Mouse (Mus musculus): Measurements from ENCODE around the gene Mat2a.
A peak's percentile ranks its signal among the peaks of the same experiment; 100 is the strongest.
"Not testable (repeated sequence)": the region's sequence is repeated elsewhere in the genome, so short reads cannot be mapped to it uniquely, and the experiment has no call there.

The Mat2a gene

DNA sequence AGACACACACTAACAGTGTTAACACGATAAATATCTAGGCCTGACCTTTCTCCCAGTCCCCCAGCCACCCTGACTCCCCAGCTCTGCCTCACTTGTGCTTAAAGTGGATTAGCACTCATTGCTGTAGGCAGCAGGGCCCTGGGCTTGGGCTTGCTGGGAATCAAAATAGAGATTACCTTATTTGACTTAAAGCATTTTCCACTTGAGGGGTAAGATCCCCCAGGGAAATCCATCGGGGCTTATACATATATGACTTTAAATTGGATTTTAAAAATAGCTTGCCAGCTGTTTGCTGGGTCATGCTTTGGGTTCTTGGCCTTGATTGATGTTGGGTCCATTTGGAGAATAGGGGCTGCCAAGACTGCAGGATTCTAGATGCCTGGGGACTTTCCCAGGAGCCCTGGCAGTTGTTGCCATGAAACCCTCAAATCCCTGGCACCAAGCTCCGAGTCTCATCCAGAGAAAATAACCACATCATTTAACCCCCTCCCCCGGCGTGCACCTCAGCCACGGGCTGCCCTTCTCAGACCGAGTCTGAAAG, 15.5 kb upstream of the Mat2a start:
- no peak for DNase-seq (ENCODE audit: low spot score)

DNA sequence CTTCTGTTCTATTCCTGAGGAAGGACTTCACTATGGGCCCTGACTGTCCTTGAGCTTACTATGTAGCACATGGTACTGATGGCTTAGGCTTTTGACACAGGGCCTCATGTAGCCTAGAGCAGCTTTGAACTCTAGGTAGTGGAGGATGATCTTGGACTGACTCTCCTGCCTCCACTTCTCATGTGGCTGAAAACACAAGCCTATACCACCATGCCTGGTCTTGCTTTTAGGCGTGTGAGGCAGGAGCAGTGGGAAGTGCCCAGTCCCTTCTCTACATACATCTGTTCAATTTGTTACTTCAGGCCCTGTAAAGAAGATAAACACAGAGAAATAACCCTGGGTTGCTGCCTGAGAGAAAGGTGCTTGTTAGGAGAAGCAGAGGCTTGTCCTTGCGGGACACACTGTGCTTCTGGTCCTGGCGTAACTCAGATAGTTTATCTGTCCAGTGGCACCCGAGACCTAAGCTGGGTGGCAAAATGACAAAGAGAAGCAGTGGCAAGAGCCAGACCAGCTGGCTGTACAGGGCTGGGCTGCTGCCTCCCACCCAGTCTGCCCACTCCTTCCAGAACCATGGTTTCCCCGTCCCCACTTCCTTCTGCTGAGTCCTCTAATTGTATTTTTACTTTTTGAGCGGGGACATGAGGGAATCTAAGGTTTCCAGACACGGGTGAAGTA, 14.9 kb upstream of the Mat2a start:
- DNase-seq (ENCODE audit: low spot score): no peak

DNA sequence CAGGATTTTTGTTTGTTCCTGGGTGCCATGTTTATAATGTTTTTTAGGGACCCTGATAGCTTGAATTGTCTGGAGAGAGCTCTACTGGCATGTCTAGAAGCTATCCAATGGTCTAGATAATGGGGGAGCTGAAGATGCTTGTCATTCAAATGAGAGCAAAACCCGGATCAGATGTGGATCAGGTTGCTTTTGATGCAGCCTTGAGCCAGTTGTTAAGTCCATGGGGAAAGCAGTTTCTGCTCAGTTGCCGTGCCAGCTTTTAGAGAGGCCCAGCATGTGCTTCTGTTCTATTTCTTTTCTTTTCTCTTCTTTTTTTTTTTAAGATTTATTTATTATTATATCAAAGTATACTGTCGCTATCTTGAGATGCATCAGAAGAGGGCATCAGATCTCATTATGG, 14.2 kb upstream of the Mat2a start:
- no peak for DNase-seq (ENCODE audit: low spot score)

DNA sequence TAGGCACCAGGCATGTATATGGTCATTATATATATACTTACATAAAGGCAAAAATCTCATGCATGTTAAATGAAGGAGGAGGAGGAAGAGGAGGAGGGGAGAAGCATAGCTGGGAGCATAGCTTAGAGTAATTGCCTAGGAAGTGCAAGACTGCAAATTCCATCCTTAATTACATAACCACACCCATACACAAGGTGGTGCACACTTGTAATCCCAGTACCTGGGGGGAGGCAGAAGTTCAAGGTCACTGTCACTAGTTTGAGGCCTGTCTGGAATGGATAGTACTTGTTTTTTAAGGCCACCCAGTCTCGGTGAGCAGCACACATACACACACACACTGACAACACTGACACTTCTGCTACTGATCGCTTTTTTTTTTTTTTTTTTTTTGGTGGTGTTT, 13.0 kb upstream of the Mat2a start:
- no peak for DNase-seq (ENCODE audit: low spot score)

DNA sequence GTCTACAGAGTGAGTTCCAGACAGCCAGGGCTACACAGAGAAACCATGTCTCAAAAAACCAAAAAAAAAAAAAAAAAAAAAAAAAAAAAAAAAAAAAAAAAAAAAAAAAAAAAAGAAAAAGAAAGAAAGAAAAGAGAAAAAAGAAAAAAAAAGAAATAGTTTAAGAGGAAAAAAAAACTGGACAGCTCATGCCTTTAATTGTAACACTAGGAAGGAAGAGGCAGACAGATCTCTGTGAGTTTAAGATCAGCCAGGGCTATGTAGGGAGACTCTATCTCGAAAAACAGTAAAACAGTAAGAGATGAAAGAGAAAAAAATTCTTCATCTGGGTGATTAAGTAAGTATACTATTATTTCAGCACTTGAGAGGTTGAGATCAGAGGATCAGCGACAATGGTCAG, 12.4 kb upstream of the Mat2a start:
- DNase-seq (ENCODE audit: low spot score): not testable (repeated sequence)

DNA sequence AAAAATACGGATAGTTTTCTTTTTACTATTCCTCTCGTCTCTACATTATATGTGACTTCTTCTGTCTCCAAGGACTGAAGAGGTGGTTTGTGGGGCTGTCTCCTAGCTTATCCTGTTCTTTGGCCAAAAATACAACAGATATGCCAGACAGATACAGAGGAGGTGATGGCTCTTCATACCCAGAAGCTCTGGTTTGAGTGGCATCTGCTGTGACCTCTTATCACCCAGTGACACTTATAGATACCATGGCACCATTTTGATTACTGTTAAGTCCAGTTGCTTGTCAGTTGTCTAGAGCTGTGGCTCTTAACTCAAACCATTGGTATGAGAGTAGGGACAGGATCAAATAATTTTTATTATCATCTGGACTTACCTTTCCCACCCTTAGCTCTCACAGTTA, 8.1 kb upstream of the Mat2a start:
- DNase-seq (ENCODE audit: low spot score): no peak

DNA sequence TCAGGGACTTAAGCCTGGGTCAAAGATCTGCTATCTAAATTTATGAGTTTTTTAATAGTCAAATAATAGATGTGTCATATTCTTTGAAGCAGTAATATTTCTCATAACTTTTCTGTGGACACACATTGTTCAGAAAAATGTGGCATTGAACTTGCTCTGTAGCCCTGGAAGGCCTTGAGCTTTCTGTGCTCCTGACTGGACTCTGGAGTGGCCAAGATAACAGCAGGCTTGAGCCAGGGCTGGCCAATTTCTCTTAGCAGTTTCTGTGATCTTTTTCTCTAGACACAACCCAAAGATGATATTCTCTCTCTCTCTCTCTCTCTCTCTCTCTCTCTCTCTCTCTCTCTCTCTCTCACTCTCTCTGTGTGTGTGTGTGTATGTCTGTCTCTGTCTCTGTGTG, 5.7 kb upstream of the Mat2a start:
- no peak for DNase-seq (ENCODE audit: low spot score)

DNA sequence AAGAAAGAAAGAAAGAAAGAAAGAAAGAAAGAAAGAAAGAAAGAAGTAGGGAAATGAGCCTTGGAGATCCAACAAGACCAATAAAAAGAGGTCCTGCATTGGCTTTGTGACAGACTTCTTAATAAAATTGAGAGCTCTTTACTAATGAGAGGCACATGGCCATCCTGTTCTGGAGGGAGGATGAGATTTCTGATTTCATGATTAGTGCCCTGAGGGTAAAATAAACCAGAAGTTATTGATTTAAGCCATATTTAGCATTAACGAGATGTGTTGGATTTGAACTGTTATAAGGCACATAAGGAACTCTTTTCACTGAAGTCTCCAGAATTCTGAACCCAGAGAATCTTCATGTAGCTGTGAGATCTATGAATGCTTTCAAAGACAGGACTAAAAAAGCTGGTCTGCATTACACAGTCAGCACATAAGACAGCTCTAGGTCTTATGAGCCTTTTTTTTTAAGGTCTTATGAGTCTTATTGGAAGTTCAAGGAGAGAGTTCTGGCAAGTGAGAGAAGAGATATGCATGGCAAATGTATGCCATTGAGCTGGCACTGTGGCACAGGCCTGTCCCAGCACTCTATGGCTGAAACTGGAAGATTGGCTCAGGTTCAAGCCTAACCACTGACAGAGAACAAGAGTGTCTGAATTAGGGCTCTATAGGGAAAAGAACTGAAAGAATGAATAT, 3.7 kb upstream of the Mat2a start:
- DNase-seq (ENCODE audit: low spot score): no peak

DNA sequence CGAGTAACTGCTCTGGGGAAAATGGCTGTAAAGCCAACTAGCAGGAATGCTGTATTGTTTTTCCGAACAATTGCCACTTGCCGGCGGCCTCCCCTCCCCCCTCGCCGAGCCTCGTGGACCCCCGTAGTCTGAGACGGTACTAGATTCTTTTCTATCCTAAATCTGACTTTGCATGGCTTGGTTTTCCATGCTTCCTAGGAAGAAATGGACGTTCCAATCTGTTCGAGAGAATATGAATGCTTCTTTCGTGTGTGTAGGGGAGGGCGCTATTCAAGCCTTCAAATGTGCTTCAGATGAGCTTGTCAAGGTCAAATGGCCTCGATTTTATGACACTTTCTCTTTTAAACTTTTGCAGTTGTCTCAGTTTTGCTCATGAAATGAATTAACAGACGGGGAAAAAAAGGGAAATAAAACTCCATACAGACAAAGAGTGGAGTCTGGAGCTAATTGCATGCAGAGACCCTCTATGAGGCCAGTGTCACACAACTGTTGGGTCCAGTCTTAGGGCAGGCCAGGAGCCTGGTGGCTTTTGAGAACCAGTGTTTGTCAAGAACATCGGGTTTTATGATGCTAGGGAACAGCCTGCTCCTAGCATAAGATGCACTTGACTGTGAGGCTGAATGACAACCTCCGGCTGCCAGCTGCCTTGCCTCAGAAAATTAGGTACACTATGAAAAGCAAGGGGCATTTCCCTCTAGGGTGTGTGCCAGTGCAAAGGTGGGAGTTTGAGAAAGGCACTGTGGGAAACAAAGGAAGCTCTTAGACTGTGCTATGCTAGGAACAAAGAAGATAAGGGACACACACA, 1.0 kb upstream of the Mat2a start:
- DNase-seq (ENCODE audit: low spot score): no peak

DNA sequence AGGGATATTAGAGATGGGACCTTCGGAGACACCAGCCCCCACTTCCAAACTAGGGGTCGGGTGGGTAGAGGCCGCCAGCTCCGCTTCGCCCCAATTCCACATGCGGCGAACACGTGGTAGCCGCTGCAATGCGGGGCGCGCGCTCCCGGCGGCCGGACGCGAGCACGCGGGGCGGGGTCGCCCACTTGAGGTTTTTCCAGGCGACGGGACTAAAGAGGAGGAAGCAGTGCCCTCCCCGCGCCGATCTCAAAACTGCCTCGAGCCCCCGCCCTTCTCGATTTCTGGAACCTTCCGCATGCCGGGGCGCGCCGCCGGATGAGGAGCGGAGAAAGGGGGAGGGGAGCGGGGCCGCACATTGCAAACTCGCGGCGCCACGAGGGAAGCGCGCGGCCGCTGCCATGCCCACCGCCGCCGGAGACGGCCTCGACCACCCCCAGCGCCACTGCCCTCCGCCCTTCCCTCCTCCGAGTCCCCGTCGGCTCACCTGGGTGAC, 450 bp downstream of the Mat2a start:
- DNase-seq (ENCODE audit: low spot score): peak; percentile 95

DNA sequence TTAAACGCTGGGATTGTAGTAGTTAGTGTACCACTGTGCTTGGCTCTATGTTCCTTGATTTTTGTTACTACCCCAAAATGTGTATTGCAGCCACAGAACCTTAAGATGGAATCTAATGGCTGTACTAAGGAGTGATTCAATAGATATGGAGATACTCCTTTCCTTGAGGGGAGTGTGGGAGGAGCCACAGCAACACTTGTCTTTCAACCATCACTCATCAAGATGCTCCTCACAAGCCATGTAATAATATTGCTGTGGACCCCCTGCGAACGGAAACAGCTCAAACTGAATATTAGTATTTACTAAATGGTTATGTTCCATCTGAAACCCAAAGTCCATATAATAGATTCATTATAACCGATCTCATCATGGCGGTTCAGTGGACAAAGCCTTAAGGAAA, 1.1 kb downstream of the Mat2a start:
- DNase-seq (ENCODE audit: low spot score): no peak

DNA sequence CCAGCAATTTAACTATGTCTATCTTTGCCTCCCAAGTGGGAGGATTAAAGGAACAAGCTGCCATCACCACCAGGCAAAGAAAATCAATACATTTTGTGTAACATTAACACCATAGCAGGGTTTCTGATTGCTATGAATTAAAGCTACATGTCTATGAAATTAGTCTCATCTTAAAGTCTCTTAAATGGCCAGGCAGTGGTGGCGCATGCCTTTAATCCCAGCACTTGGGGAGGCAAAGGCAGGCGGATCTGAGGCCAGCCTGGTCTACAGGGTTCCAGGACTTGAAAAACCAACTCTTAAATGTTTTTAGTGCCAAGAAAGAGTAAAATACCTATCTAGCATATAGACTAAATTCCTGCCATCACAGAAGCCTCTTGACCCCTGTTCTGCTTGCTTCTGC, 7.2 kb downstream of the Mat2a start:
- no peak for DNase-seq (ENCODE audit: low spot score)

DNA sequence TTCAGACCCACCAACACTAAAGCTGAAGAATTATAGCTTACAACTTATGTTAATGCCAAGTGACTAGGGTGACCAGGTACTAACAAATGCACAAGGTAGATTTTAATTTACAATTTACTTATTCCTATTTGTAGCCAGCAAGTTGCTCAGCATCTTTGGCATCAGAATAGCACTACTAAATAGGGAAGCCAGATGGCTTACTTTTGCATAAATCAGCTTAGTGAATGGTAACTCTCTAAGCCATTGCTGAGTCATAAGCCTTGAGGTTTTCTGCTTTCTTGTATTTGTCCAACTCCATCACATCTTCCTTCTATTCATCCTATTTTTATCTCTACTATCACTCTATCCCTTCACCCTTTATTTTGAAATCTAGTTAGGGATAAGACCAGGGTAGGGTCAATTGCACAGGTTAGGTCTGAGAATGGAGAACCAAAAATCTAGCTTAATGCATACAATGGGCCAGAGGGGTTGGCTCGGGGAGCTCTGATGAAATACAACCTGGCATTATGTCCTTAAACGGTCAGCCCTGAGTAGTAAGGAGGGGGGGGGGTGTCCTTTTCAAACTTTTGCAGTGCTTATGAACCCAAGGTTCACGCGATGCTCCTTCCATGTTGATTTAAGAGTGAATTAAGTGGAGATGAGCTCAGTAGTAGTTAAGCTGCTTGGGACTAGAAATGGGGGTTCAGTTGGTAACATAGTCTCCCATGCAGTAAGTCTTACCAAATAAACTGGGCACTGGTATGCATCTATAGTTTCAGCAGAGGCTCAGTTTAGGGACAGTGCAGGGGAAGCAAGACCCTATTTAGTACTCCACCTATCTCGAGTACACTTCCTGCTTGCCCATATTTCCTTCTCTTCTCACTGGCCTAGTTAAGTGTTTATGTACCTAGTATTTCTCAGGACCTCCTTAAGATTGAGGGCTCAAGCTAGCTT, 8.1 kb downstream of the Mat2a start:
- DNase-seq (ENCODE audit: low spot score): no peak

DNA sequence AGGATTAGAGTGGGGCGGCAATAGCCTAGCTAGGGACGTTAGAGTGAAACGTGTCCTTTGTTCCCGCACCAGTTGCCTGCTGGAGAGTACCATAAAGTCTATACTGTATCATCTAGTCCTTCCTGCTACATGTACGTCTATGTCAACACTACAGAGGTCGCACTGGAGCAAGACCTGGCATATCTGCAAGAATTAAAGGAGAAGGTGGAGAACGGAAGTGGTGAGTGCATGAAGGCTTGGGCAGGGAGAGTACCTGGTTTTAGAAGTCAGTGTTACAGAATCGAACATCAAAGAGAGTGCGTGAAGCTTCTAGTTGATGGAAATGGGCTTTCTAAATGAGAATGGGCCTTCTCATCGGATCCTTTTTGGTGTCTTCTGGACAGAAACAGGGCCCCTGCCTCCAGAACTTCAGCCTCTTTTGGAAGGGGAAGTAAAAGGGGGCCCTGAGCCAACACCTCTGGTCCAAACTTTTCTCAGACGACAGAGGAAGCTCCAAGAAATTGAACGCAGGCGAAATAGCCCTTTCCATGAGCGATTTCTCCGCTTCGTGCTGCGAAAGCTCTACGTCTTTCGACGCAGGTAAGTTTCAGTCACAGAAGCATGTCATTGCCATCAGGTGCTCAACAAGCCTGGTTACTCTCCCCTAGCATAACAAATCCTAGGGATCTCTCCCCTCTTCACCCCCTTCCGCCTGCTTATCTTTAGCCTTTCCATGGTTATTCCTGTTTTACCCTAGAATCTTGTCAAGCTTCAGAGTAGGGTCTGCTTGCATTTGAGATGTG, 10.1 kb downstream of the Mat2a start:
- no peak for DNase-seq (ENCODE audit: low spot score)

DNA sequence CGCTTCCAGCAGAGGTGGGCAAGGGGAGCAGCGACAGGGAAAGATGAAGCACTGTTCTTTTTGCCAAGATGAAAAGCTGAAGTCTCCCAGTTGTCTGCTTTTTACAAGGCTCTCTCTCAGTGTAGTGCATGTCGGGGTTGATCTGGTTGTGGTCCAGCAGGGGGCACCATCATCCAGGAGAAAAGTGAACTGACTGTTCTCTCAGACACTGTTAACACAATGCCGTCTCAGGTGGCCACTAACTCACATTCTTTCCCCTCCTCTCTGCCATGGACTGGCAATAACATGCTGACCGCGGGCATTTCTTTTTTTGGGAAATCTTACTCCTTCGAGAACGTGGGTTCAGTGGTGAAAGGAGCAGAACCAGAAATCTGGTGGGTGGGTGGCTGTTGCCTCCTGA, 11.3 kb downstream of the Mat2a start:
- DNase-seq (ENCODE audit: low spot score): peak; percentile 77

DNA sequence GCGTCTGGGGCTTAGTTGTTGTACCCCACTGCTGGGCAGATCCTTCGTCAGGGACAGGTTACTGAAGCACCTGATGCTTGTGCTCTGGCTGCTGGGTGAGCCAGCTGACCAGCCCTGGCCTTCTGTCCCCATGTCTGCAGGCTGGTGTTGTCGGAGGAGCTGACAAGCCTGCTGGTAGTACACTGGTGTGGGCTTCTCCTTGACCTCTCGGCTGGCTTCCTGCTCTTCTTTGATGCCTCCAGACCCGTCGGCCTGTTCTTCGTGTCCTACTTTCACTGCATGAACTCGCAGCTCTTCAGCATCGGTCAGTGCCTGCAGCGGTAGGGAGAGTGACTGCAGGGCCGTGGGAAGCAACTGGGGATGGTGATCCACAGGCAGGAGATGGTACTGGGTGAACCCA, 13.7 kb downstream of the Mat2a start:
- no peak for DNase-seq (ENCODE audit: low spot score)

DNA sequence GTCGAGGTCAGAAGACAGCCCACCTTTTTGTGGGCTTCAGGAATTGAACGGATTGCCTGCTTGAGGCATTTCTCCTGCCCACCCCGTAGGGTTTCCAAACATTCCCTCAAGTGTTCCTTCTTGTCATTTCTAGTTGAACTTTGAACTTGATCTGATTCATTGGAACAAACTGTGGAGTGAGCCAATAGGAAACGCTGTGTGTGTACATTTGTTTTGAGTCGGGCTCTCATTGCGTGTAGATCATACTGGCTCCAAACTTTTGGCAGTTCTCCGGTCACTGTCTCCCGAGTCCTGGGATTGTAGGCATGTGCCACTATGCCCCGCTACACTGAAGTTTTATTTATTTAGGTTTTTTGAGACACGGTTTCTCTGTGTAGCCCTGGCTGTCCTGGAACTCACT, 18.5 kb downstream of the Mat2a start:
- DNase-seq (ENCODE audit: low spot score): no peak

DNA sequence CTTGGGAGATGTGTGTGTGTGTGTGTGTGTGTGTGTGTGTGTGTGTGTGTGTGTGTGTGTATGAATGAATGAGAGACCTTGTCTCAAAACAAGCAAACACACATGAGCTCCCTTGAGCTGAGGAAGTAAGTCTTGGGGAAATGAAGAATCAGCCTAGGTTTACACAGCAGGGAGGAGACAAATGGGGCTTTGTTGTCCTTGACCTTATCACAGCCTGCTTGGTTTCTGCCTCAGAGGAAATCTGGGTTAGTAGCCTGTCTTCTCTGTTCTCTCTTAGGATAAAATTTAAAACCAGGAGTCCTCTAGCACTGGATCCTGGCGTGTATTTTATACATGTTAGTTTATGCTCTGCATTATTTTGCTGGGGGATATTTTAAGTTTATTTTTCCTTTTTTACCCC, 19.6 kb downstream of the Mat2a start:
- no peak for DNase-seq (ENCODE audit: low spot score)

DNA sequence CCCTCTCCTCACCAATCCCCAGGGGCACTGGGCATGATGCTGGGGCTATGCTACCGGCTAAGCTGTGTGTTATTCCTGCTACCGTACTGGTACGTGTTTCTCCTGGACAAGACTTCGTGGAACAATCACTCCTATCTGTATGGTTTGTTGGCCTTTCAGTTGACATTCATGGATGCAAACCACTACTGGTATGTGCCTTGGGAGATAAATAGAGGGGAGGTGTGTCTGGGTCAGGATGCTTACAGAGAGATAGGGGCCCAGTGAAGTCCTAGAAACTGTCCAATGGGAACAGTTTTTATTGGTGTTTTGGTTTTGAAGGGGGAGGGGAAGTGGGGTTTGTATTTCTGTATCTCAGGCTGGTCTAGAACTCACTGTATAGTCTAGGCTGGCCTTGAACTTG, 21.1 kb downstream of the Mat2a start:
- no peak for DNase-seq (ENCODE audit: low spot score)

DNA sequence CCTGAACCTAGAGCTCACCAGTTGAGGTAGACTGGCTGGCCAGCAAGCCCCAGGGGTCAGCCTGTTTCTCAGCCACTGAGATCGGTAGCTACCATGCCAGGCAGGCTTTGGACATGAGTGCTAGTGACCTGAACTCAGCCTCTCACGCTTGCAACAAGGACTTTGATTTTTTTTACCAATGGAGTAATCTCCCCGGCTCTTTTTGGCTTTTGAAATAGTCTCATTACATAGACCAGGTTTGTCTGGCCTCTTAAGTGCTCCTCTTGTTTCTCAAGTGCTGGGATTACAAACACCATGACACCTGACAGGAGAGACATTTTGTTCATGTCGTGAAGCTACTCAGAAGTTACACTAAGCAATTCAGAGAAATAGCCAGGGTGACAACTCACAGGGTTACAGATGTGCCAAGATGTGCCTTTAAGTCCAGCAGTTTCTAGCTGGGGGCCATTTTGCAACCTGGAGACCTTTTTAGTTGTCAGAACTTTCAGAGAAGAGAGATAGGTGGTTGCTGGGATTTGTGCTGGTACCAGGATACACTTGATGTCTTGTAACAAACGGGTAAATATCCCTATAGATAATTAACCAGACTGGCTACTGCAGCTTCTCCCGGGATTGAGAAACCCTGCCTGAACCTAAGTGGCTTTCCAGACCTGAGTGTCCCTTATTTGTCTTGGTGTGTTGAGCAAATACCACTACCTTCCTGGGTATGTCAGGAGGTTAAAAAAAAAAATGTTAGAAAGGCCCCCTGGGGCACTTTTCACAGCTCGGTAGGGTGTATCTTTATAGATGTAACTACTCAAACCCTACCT, 23.2 kb downstream of the Mat2a start:
- DNase-seq (ENCODE audit: low spot score): peak; percentile 75

Measured in lung, postnatal 25 days (tissue).